In the genomic region with DNA sequence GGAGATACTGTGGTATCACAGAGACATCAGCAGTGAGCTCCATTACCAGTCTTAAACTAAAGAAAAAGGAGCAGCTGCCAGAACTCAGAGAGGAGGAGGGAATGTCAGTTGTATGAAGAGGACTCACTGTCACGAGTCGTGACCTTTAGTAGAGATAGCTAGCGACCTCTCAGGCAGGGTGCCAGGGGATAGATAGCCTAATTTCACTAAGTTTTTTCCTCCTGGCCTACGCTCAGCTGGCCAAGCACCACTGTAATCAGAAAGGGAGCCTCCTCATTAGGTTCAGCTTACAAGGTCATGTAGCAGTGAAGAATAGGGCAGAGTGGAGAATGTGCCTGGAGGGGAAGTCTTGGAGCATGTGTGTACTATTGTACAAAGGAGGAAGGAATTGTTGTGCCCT, we compare ENCODE assay signal across 10 mouse cellular contexts. TPM values are rescaled to one million over a fixed set of nuclear protein-coding genes. Genes with fewer than 3 reads are reported as not detected.
DNase-seq lines count a peak whose midpoint lies in the region; ATAC-seq and TF ChIP-seq lines count a peak whose summit lies in the region.
"Had no signal": no experiment of that assay in that cellular context is flagged by ENCODE, and none has a peak within 500 bp of the region (broad histone marks: within the 10 kb centered on the region; RNA-seq: fewer than 3 reads in every experiment).

No protein-coding gene starts in this region.

- no peaks in the 10 kb centered on the region; the same call in 1 of the 2 replicates for H3K4me1 ChIP-seq in liver, adult 2 months (ENCODE audit: control insufficient read depth, insufficient read depth, low read length)
- no peaks in the 10 kb centered on the region for H3K4me1 ChIP-seq in liver, embryonic 12.5 days
- no peaks in the 10 kb centered on the region for H3K4me1 ChIP-seq in heart, adult 2 months (ENCODE audit: control insufficient read depth, insufficient read depth, low read length)
- H3K4me1 ChIP-seq in cerebellum, adult 2 months (ENCODE audit: control insufficient read depth, insufficient read depth, low read length): no peaks in the 10 kb centered on the region
- H3K4me1 ChIP-seq: embryonic facial prominence, embryonic 12.5 days had no signal

- H3K27ac ChIP-seq in liver, adult 2 months (replicated peaks; ENCODE audit: insufficient read depth, low read depth, low read length): no peak overlapping the region
- H3K27ac ChIP-seq in liver, embryonic 12.5 days: no peak overlapping the region
- H3K27ac ChIP-seq in heart, adult 2 months: no peak overlapping the region
- no peak overlapping the region for H3K27ac ChIP-seq in cerebellum, adult 2 months (ENCODE audit: insufficient read depth, low read length)
- H3K27ac ChIP-seq: embryonic facial prominence, embryonic 12.5 days had no signal

- H3K4me3 ChIP-seq in liver, adult 2 months (ENCODE audit: insufficient read depth, low read depth, low read length): no peak overlapping the region
- no peak overlapping the region for H3K4me3 ChIP-seq in liver, embryonic 12.5 days
- H3K4me3 ChIP-seq in heart, adult 2 months: no peak overlapping the region
- no peak overlapping the region for H3K4me3 ChIP-seq in cerebellum, adult 2 months (replicated peaks; ENCODE audit: insufficient read depth, low read depth, low read length)
- H3K4me3 ChIP-seq: embryonic facial prominence, embryonic 12.5 days; hindbrain, embryonic 13.5 days had no signal

- no peak for TF ChIP-seq POLR2A in liver, adult 2 months (IDR thresholded peaks at IDR 0.05; ENCODE audit: extremely low read depth, insufficient read depth, low read length)
- no peak for TF ChIP-seq POLR2A in heart, adult 2 months (IDR thresholded peaks at IDR 0.05; ENCODE audit: insufficient read depth, low read depth, low read length)
- no peak for TF ChIP-seq POLR2A in cerebellum, adult 2 months (IDR thresholded peaks at IDR 0.05; ENCODE audit: borderline replicate concordance, insufficient read depth, low read length)

- H3K36me3 ChIP-seq in liver, adult 2 months (ENCODE audit: control insufficient read depth, insufficient read depth, low read length): no peaks in the 10 kb centered on the region
- no peaks in the 10 kb centered on the region for H3K36me3 ChIP-seq in liver, embryonic 12.5 days
- no peaks in the 10 kb centered on the region for H3K36me3 ChIP-seq in heart, adult 2 months (ENCODE audit: control insufficient read depth, insufficient read depth, low read length)
- H3K36me3 ChIP-seq: embryonic facial prominence, embryonic 12.5 days; hindbrain, embryonic 13.5 days had no signal

- no peak for ATAC-seq in liver, embryonic 12.5 days
- ATAC-seq: forebrain, embryonic 16.5 days had no signal

- WGBS in liver, adult 2 months: 11% methylated on average over 4 of the region's 4 CpGs
- WGBS in liver, embryonic 12.5 days (ENCODE audit: insufficient replicate concordance): 38% methylated on average over 4 of the region's 4 CpGs
- WGBS in heart, adult 2 months: 23% methylated on average over 4 of the region's 4 CpGs
- 78% methylated on average over 4 of the region's 4 CpGs for WGBS in cerebellum, adult 2 months

- TF ChIP-seq EP300 in heart, adult 2 months (IDR thresholded peaks at IDR 0.05; ENCODE audit: insufficient read depth, low read depth, low read length): no peak

- peak; percentile 50 for DNase-seq in liver, adult 2 months (ENCODE audit: extremely low read depth, low read depth, low spot score)
- peak; percentile 20 to 58 for DNase-seq in heart, adult 2 months
- peak; percentile 64 for DNase-seq in heart, postnatal 4 days
- peak; percentile 22 for DNase-seq in ovary, postnatal 14 days (ENCODE audit: low spot score)
- DNase-seq in thymus, postnatal 14 days: no peak
- no peak for DNase-seq in cerebellum, adult 2 months

- TF ChIP-seq CTCF in liver, adult 2 months (IDR thresholded peaks at IDR 0.05; ENCODE audit: low read depth, low read length): no peak
- TF ChIP-seq CTCF in heart, adult 2 months (IDR thresholded peaks at IDR 0.05): no peak
- TF ChIP-seq CTCF in cerebellum, adult 2 months (IDR thresholded peaks at IDR 0.05; ENCODE audit: borderline replicate concordance, insufficient read depth, low read depth, low read length): no peak

- no peaks in the 10 kb centered on the region for H3K27me3 ChIP-seq in liver, adult 2 months (ENCODE audit: control insufficient read depth, insufficient read depth, low read length)
- H3K27me3 ChIP-seq in liver, embryonic 12.5 days (replicated peaks): no peaks in the 10 kb centered on the region
- H3K27me3 ChIP-seq in heart, adult 2 months (ENCODE audit: control insufficient read depth, insufficient read depth, low read length): no peaks in the 10 kb centered on the region
- no peaks in the 10 kb centered on the region for H3K27me3 ChIP-seq in cerebellum, adult 2 months (ENCODE audit: control insufficient read depth, insufficient read depth, low read length)
- H3K27me3 ChIP-seq: embryonic facial prominence, embryonic 12.5 days had no signal

- no peaks in the 10 kb centered on the region for H3K79me2 ChIP-seq in liver, adult 2 months (ENCODE audit: control insufficient read depth, insufficient read depth, low read length)
- H3K79me2 ChIP-seq in heart, adult 2 months (replicated peaks; ENCODE audit: control insufficient read depth, insufficient read depth, low read length): no peaks in the 10 kb centered on the region

- H3K4me2 ChIP-seq in liver, embryonic 12.5 days: no peak overlapping the region
- H3K4me2 ChIP-seq: embryonic facial prominence, embryonic 12.5 days; hindbrain, embryonic 13.5 days had no signal

- intact Hi-C loops in heart, adult 2 months (cut with DNase I): no loop called here

- H3K9me3 ChIP-seq in liver, embryonic 12.5 days (replicated peaks): no peaks in the 10 kb centered on the region
- H3K9me3 ChIP-seq: embryonic facial prominence, embryonic 12.5 days; hindbrain, embryonic 13.5 days had no signal

- no peak overlapping the region for H3K9ac ChIP-seq in liver, adult 2 months (ENCODE audit: low read depth, low read length)
- H3K9ac ChIP-seq in liver, embryonic 12.5 days: no peak overlapping the region
- H3K9ac ChIP-seq in heart, adult 2 months (ENCODE audit: low read depth, low read length): no peak overlapping the region
- H3K9ac ChIP-seq: embryonic facial prominence, embryonic 12.5 days; hindbrain, embryonic 13.5 days had no signal

RNA-seq across cellular contexts. Expression of a gene that starts 47.3 kb away (rescaled TPM):
- total RNA-seq in liver, adult 2 months (2014; rRNA removed): 0.07 and 0.09 TPM in 2 replicates
- 0.02 TPM in 1 of 2 replicates, not detected in the other for polyA plus RNA-seq in liver, adult 2 months (2012; rRNA removed)
- 0.47 and 0.48 TPM in 2 replicates for polyA plus RNA-seq in liver, embryonic 12.5 days (2016; fragmentation: Nextera tagmentation; extraction: Ambion mirVana)
- not detected for total RNA-seq in heart, adult 2 months (2021)
- not detected in 2 replicates for polyA plus RNA-seq in heart, adult 2 months (2012; rRNA removed)
- total RNA-seq in heart, postnatal 4 days (2021): under 1 TPM; 0.05 to 0.10 TPM
- 2.5 and 2.8 TPM in 2 replicates for polyA plus RNA-seq in cerebellum, adult 2 months (2012; rRNA removed)

RNA-seq across cellular contexts. Expression of a gene that starts 58.6 kb away (rescaled TPM):
- total RNA-seq in liver, adult 2 months (2014; rRNA removed): 0.65 and 0.94 TPM in 2 replicates
- polyA plus RNA-seq in liver, adult 2 months (2012; rRNA removed): 0.36 and 0.38 TPM in 2 replicates
- 25.7 and 29.7 TPM in 2 replicates for polyA plus RNA-seq in liver, embryonic 12.5 days (2016; fragmentation: Nextera tagmentation; extraction: Ambion mirVana)
- under 1 TPM; 0.57 to 0.94 TPM for total RNA-seq in heart, adult 2 months (2021)
- 0.98 and 1.6 TPM in 2 replicates for polyA plus RNA-seq in heart, adult 2 months (2012; rRNA removed)
- 10 to 100 TPM; 25.0 to 25.1 TPM for total RNA-seq in heart, postnatal 4 days (2021)
- polyA plus RNA-seq in cerebellum, adult 2 months (2012; rRNA removed): 1.3 and 1.5 TPM in 2 replicates

Comparison
In these comparisons a context has a peak if more than half of its experiments do, and no peak if none do; other contexts are left out.
1. RNA of a gene that starts 58.6 kb away (polyA plus RNA-seq): 25.7 to 29.7 TPM in liver, embryonic 12.5 days; 1.3 to 1.5 TPM in cerebellum, adult 2 months, 0.98 to 1.6 TPM in heart, adult 2 months and 0.36 to 0.38 TPM in liver, adult 2 months; every median in the first group is over 10 times any median in the second.
2. DNase-seq: peak in liver, adult 2 months (single experiment), heart, adult 2 months (2 of 2), heart, postnatal 4 days (single experiment) and ovary, postnatal 14 days (single experiment); none in thymus, postnatal 14 days (single experiment) and cerebellum, adult 2 months (0 of 2).